Mouse (Mus musculus) forebrain, embryonic 10.5 days (tissue): Measurements from ENCODE around the gene Ankrd54. TPM values are rescaled to one million over a fixed set of nuclear protein-coding genes. Genes with fewer than 3 reads are reported as not detected.
"Not testable (repeated sequence)": the region's sequence is repeated elsewhere in the genome, so short reads cannot be mapped to it uniquely, and the experiment has no call there.

ENCODE experiments used
- DNase-seq: peaks from one replicate; pipeline ENCODE4 v3.0.0-alpha.2; 2017; ENCODE audit warnings: low spot score; ENCODE audit errors: extremely low spot score
- H3K27ac ChIP-seq: fragments of 300-500 bp; sonication (generic); 2 replicates; pipeline ENCODE4 v1.5.1; 2016; ENCODE audit warnings: mild to moderate bottlenecking
- H3K27me3 ChIP-seq: fragments of 300-500 bp; sonication (generic); 2 replicates; pipeline ENCODE4 v1.6.1; 2016; ENCODE audit warnings: mild to moderate bottlenecking; ENCODE audit not compliant: poor library complexity, severe bottlenecking
- H3K36me3 ChIP-seq: fragments of 300-500 bp; sonication (generic); replicated peaks from 2 replicates; pipeline ENCODE4 v1.6.1; 2016; ENCODE audit warnings: mild to moderate bottlenecking, moderate library complexity
- H3K4me1 ChIP-seq: fragments of 300-500 bp; sonication (generic); 2 replicates; pipeline ENCODE4 v1.6.1; 2016
- H3K4me3 ChIP-seq: fragments of 300-500 bp; sonication (generic); 2 replicates; pipeline ENCODE4 v1.5.1; 2016; ENCODE audit warnings: mild to moderate bottlenecking, moderate library complexity
- H3K9me3 ChIP-seq: fragments of 300-500 bp; sonication (generic); 2 replicates; pipeline ENCODE4 v1.6.1; 2016; ENCODE audit warnings: mild to moderate bottlenecking, moderate library complexity
- WGBS: fragments of 180-500 bp; shearing (Covaris S2); methylation state at CpG from one replicate; pipeline ENCODE4 v1.1.7; 2016; 5-methylcytosine and 5-hydroxymethylcytosine counted together
- polyA plus RNA-seq: library from polyadenylated mRNA; unstranded; fragments of >200 nt; fragmentation: Nextera tagmentation; extraction: Ambion mirVana; gene quantifications from 2 replicates; pipeline ENCODE4 v1.2.1, GENCODE M21; 2016

Ankrd54 gene
- polyA plus RNA-seq, 1 experiment from 2014 or later, result 56.0 TPM

DNA sequence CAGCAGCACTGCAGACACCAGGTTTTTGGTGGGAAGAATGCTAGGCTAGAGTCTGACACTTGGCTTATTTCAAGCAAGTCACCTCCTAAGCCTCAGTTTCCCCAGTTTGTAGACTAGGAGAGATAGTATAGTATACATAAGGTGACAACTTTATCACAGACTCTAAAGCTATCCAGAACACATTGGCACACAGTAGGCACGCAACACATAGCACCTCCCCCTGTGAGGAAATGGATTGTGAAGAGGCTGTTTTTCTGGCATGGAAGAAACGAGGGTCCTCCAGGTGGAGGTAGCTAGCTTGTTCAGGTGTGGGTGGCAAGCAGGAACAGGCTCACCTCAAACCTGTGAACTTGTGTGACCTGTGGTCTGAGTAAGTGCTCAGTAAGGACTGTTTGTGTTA, 11.7 kb downstream of the Ankrd54 start:
- Histone ChIP-seq H3K4me1 (peaks cover 11% of the 10 kb centered on the region), H3K4me3 (no peak overlapping the region), H3K36me3 (peaks cover 39% of the 10 kb centered on the region), H3K27me3 (peaks cover 13% of the 10 kb centered on the region), H3K27ac (0 out of 2 replicates have a peak overlapping the region, but pooled peaks have one; percentile 27), H3K9me3 (no peaks in the 10 kb centered on the region)
- no peak for DNase-seq
- WGBS, result 88% methylated on average over 2 of the region's 2 CpGs

DNA sequence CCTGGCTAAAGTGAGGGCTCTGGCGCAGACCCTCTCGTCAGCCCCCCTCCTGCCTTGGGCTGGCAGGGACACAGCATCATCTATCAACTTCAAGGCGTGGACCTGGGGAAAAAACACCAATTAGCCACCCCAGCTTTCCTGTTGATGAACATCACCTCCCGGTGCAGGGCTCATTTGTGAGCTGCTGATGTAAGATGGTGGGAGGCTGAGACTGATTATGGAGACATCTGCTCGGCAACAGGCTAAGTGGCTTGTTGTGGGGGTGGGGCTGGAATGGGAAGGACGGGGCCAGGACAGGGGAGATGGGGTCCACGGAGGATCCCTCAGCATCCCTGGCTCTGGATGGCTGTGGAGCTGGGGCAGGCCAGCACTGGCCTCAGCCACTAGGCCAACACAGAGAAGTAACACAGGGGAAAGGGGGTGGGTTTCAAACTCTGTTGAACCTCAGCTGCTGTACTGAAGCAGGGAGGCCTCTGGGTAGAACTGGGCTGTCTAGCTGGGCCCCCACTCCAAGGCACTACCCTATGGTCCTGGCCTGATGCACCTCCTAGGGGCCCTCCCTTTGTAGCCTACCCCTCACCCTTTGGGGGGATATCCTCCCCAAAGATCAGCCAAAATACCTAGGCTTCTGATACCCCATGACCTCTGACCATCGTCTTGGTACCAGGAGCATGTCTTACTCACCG, 12.4 kb downstream of the Ankrd54 start:
- no peak for DNase-seq
- 75% methylated on average over 9 of the region's 9 CpGs for WGBS
- H3K27ac ChIP-seq, result peak overlapping the region; percentile 57; the same call in 1 of the 2 replicates

DNA sequence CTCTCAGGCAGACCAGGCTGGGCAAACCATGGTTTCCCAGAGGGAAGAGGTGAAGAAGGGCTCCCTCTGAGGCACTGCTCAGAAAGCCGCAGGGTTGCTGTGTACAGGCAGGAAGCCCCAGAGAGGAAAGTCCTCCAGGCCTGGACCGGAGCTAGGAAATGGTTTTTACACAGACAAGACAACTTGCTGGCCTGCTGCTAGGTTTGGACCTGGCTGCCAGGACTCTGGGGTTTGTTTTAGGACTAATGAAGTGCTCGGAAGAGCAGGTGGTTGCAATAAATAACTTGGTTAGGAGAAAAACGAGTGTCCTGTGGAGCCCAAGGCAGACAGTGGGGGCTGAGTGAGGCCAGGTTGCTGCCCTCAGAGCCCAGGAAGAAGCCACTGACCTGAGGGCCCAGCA, 14.5 kb downstream of the Ankrd54 start:
- Histone ChIP-seq H3K4me3 (no peak overlapping the region), H3K4me1 (peaks cover 30% of the 10 kb centered on the region), H3K27me3 (peaks cover 39% of the 10 kb centered on the region), H3K27ac (no peak overlapping the region), H3K9me3 (no peaks in the 10 kb centered on the region), H3K36me3 (peaks cover 11% of the 10 kb centered on the region)
- DNase-seq, result no peak
- WGBS, result 78% methylated on average over 4 of the region's 4 CpGs

More for the DNA sequence above, 12.4 kb downstream of the Ankrd54 start:
- Histone ChIP-seq H3K9me3 (no peaks in the 10 kb centered on the region), H3K4me1 (peaks cover 15% of the 10 kb centered on the region), H3K36me3 (peaks cover 32% of the 10 kb centered on the region), H3K4me3 (no peak overlapping the region), H3K27me3 (peaks cover 18% of the 10 kb centered on the region)

DNA sequence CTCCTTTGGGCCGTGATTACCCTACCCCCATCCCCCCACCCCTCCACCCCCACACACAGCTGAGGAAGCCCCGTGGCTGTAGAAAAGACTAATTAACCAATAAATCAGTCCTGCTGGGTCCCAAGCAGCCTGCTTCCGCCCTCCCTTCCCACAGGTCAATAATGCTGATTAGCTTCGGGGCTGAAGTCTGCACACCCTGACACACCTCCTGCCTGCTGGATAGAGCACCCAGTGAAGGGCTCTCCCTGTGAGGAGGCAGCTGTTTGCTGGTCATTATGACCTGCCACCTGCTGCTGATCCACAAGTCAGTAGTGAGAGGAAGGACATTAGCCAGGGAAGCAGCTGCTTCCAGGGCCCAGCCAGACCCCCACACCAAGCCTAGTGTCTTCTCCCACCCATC, 17.9 kb downstream of the Ankrd54 start:
- Histone ChIP-seq H3K27ac (0 out of 2 replicates have a peak overlapping the region, but pooled peaks have one; percentile 15), H3K9me3 (no peaks in the 10 kb centered on the region), H3K27me3 (peaks cover 72% of the 10 kb centered on the region), H3K4me1 (peaks cover 46% of the 10 kb centered on the region), H3K4me3 (no peak overlapping the region), H3K36me3 (no peaks in the 10 kb centered on the region)
- no peak for DNase-seq
- 9% methylated on average over 4 of the region's 4 CpGs for WGBS

DNA sequence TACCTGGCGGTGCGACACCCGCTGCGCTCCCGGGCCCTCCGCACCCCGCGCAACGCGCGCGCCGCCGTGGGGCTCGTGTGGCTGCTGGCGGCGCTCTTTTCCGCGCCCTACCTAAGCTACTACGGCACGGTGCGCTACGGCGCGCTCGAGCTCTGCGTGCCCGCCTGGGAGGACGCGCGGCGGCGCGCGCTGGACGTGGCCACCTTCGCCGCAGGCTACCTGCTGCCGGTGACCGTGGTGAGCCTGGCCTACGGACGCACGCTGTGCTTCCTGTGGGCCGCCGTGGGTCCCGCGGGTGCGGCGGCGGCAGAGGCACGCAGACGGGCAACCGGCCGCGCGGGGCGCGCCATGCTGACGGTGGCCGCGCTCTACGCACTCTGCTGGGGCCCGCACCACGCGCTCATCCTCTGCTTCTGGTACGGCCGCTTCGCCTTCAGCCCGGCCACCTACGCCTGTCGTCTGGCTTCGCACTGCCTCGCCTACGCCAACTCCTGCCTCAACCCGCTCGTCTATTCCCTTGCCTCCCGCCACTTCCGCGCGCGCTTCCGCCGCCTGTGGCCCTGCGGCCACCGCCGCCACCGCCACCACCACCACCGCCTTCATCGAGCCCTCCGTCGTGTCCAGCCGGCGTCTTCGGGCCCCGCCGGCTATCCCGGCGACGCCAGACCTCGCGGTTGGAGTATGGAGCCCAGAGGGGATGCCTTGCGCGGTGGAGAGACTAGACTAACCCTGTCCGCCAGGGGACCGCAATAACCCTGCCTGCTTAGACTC, 19.8 kb downstream of the Ankrd54 start:
- Histone ChIP-seq H3K9me3 (no peaks in the 10 kb centered on the region), H3K4me3 (peak overlapping the region; percentile 61), H3K4me1 (peaks cover 62% of the 10 kb centered on the region), H3K27me3 (peaks cover 84% of the 10 kb centered on the region), H3K36me3 (no peaks in the 10 kb centered on the region), H3K27ac (peak overlapping the region; percentile 54; the same call in 1 of the 2 replicates)
- no peak for DNase-seq
- WGBS, result under 1% methylated on average over 105 of the region's 105 CpGs

DNA sequence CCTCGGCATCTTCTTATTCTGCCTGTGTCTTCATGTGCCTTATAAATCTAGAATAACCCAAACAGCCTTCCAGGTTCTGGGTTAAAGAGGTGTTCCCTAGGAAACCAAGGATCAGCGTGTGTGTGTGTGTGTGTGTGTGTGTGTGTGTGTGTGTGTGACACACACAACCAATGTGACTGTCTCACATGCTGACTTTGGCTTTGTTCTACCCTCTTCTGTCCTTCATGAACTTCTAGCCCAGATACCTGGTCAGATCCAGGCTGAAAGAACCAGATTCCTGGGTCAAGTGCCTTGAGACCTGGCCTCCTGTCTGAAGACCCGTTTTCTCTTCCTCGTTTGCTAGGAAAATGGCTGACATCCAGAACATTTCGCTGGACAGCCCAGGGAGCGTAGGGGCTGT, 21.1 kb downstream of the Ankrd54 start, which contains the start of gene Galr3:
Gene Galr3 (plus strand): TSS at position 301 of the 400 bp plus-strand sequence.
- Histone ChIP-seq H3K27ac (peak within 1 kb of the TSS; percentile 54; the same call in 1 of the 2 replicates), H3K36me3 (peaks cover 11% of the 10 kb centered on the region), H3K4me3 (peak within 1 kb of the TSS; percentile 61), H3K27me3 (peaks cover 73% of the 10 kb centered on the region), H3K9me3 (no peaks in the 10 kb centered on the region), H3K4me1 (peaks cover 66% of the 10 kb centered on the region)
- 74% methylated on average over 6 of the region's 6 CpGs for WGBS
- DNase-seq, result no peak

DNA sequence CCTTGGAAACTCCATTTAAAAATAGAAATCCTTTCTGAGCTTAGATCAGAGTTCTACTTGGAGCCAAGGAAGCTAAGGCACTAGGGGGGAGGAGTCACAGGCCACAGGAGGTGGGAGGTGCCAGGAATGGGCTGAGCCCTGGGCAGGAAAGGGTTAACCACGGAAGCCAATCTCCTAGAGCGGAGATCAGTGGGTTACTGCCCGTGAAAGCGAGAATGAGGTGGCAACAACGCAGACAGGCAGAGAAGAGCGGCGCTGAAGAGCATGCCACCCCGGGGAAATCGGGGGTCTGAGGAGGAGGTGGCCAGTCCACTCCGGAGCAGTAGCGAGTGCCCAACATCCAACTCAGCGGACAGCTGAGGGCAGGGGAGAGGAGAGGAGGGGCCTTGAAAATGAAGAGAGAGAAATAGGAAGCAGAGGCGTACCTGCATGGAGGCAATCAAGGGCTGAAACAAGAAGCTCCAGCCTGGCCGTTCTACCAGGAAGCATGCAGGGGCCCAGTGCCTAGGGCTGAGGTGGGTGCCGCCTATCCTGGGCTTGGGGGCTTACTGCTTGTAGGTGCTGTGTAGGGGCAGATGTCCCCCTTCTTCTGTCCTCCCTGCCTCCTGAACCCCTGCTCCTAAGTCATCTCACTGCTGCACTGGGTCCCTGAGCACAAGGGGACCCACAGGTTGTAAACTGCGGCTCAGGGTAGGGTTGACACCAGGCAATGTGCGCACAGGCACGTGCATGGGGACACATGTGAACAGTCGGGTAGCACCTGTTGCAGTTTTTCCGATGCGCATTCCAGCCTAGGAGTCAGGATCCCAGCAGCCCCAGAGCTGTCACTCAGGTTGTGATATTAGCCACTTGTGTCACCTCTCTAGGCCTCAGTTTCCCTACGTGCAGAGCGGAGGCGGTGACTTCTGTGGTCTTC, 21.9 kb downstream of the Ankrd54 start:
- peaks cover 72% of the 10 kb centered on the region for H3K27me3 ChIP-seq
- peaks cover 20% of the 10 kb centered on the region for H3K36me3 ChIP-seq
- DNase-seq, result no peak
- H3K4me3 ChIP-seq, result peak overlapping the region; percentile 34
- peaks cover 66% of the 10 kb centered on the region for H3K4me1 ChIP-seq
- no peaks in the 10 kb centered on the region for H3K9me3 ChIP-seq
- 19% methylated on average over 24 of the region's 24 CpGs for WGBS
- H3K27ac ChIP-seq, result no peak overlapping the region

DNA sequence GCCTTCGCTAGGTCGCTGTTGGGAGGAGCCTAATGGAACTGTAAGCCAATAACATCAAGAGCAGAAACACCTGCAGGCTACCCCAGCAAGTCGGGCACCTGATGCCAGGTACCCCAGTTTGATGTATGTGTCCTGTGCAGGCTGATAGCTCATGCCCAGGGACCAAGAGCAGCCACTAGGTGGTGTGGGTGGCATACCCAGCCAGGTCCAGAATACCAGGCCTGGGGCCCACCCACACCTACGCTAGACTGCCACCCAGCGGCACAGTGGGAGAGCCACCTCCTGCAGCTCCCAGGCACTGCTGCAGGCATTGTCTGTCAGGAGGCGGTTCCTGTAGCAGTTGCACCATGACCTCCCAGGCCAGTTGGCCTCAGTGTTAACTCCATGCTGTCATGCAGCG, 23.8 kb downstream of the Ankrd54 start:
- DNase-seq, result peak; percentile 62
- H3K9me3 ChIP-seq, result no peaks in the 10 kb centered on the region
- H3K27me3 ChIP-seq, result peaks cover 54% of the 10 kb centered on the region
- no peak overlapping the region for H3K27ac ChIP-seq
- H3K4me1 ChIP-seq, result peaks cover 51% of the 10 kb centered on the region
- peak overlapping the region; percentile 2; the same call in 1 of the 2 replicates for H3K4me3 ChIP-seq
- peaks cover 28% of the 10 kb centered on the region for H3K36me3 ChIP-seq
- 21% methylated on average over 7 of the region's 7 CpGs for WGBS

DNA sequence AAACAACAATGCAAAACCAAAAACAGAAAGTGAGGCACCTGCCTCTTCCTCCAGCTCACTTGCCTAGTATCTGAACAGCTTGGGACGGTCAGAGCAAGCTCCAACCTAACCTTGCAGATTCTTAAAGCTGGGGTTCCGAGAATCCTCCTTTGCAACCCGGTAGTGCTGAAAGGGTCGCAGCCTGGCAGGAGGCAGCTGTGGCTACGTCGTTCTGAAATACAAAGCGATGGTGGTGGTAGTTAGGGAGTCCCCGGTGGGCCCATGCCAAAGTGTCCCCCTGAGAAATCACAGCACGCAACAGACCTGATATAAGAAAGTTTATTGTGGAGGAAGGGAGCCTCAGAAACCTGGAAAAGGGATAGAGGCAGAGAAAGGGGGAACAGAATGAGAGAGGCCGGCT, 24.4 kb downstream of the Ankrd54 start:
- Histone ChIP-seq H3K27ac (no peak overlapping the region), H3K36me3 (peaks cover 28% of the 10 kb centered on the region), H3K4me1 (peaks cover 48% of the 10 kb centered on the region), H3K9me3 (no peaks in the 10 kb centered on the region), H3K27me3 (peaks cover 49% of the 10 kb centered on the region), H3K4me3 (no peak overlapping the region)
- 70% methylated on average over 10 of the region's 10 CpGs for WGBS
- no peak for DNase-seq

DNA sequence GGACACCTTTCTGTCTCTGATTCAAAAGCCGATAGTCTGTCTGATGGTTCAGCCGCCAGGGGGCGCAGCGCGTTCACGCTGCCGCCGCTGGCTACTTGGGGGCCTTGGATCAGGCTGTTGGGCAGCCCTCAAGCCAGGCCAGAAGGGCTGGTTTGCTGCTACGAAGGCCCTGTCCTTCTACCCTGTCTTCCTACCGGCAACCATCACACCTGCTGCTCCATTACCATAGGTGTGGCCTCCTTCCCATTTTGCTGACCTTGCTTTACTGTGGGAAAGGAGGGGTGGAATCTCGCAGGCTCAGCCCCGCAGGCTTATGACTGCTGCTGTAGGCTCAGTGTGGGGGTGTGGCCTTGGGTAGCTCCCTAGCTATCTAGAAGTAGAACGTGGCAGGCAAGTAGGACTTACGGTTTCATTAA, 24.8 kb downstream of the Ankrd54 start:
- peak; percentile 80 for DNase-seq
- Histone ChIP-seq H3K27me3 (peaks cover 45% of the 10 kb centered on the region), H3K9me3 (no peaks in the 10 kb centered on the region), H3K4me3 (no peak overlapping the region), H3K36me3 (peaks cover 28% of the 10 kb centered on the region), H3K4me1 (peaks cover 44% of the 10 kb centered on the region), H3K27ac (no peak overlapping the region)
- 15% methylated on average over 14 of the region's 14 CpGs for WGBS

DNA sequence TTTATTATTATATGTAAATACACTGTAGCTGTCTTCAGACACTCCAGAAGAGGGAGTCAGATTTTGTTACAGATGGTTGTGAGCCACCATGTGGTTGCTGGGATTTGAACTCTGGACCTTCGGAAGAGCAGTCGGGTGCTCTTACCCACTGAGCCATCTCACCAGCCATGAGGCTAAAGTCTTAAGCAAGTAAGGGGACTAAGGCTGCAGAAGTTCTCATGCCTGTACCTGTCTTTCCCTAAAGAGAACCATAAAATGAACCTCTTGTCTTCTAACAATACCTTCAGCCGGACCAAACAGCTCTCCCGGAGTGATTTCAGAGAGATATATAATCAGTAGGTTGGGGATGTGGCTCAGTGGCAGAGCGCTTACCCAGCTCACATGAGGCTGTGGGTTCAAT, 30.8 kb downstream of the Ankrd54 start:
- 90% methylated on average over 5 of the region's 5 CpGs for WGBS

More for the DNA sequence above, 30.8 kb downstream of the Ankrd54 start:
- DNase-seq, H3K27me3 ChIP-seq, H3K27ac ChIP-seq, H3K9me3 ChIP-seq, H3K4me3 ChIP-seq: not testable (repeated sequence)
- Histone ChIP-seq H3K36me3 (peaks cover 20% of the 10 kb centered on the region), H3K4me1 (peaks cover 53% of the 10 kb centered on the region)
